16 mouse cellular contexts compared by ENCODE assay signal in the genomic region with DNA sequence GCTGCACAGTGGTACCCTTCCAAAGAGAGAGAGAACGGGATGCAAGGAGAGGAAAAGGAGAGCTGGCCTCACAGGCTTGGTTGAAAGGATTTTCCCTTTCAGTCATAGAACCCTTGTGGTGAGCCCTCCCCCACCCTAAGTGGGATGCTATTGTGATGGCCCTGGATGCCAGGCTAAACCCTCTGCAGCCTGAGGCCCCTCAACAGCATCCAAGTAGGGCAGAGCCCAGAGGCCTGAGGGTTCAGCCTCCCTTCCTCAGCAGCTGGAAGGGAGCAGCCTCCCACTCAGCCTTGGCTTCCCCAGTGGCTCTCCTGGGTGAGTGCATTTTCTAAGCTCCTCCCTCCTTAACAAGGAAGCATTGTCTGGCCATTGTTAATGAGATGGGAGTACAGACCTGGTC.
A peak's percentile ranks its signal among the peaks of the same experiment; 100 is the strongest.
DNase-seq lines count a peak whose midpoint lies in the region; ATAC-seq lines count a peak whose summit lies in the region.
"Had no signal": no experiment of that assay in that cellular context is flagged by ENCODE, and none has a peak within 500 bp of the region (broad histone marks: within the 10 kb centered on the region; RNA-seq: fewer than 3 reads in every experiment).

No protein-coding gene starts in this region.

- 81% methylated on average over 1 of the region's 1 CpGs for WGBS in heart, embryonic 12.5 days
- 71% methylated on average over 1 of the region's 1 CpGs for WGBS in heart, embryonic 11.5 days (ENCODE audit: insufficient replicate concordance)
- WGBS in hindbrain, embryonic 13.5 days, result 36% methylated on average over 1 of the region's 1 CpGs
- 69% methylated on average over 1 of the region's 1 CpGs for WGBS in kidney, embryonic 14.5 days

- 0 out of 2 replicates have a peak overlapping the region, but pooled peaks have one; percentile 27 for H3K9ac ChIP-seq in heart, embryonic 12.5 days
- H3K9ac ChIP-seq in heart, embryonic 11.5 days (ENCODE audit: low read depth, low read length), result no peak overlapping the region
- peak overlapping the region; percentile 35 for H3K9ac ChIP-seq in hindbrain, embryonic 13.5 days
- H3K9ac ChIP-seq in kidney, embryonic 14.5 days (ENCODE audit: low read depth, low read length), result no peak overlapping the region
- H3K9ac ChIP-seq: intestine, embryonic 15.5 days had no signal

- peaks cover 81% of the 10 kb centered on the region for H3K36me3 ChIP-seq in heart, embryonic 12.5 days
- peaks cover 30% of the 10 kb centered on the region for H3K36me3 ChIP-seq in heart, embryonic 11.5 days (ENCODE audit: control insufficient read depth, insufficient read depth, low read length)
- H3K36me3 ChIP-seq in hindbrain, embryonic 13.5 days, result peaks cover 79% of the 10 kb centered on the region
- peaks cover 89% of the 10 kb centered on the region for H3K36me3 ChIP-seq in kidney, embryonic 14.5 days (ENCODE audit: control insufficient read depth, insufficient read depth, low read length)

- H3K4me2 ChIP-seq in heart, embryonic 12.5 days, result no peak overlapping the region
- no peak overlapping the region for H3K4me2 ChIP-seq in heart, embryonic 11.5 days
- no peak overlapping the region for H3K4me2 ChIP-seq in hindbrain, embryonic 13.5 days
- no peak overlapping the region for H3K4me2 ChIP-seq in kidney, embryonic 14.5 days (replicated peaks; ENCODE audit: low read depth, low read length)
- H3K4me2 ChIP-seq: intestine, embryonic 15.5 days; liver, embryonic 11.5 days had no signal

- no peak for ATAC-seq in heart, embryonic 12.5 days (ENCODE audit: insufficient number of reproducible peaks, low FRiP score)
- ATAC-seq in heart, embryonic 11.5 days (replicated peaks; ENCODE audit: insufficient number of reproducible peaks, low FRiP score, low TSS enrichment), result no peak
- no peak for ATAC-seq in hindbrain, embryonic 13.5 days (ENCODE audit: low FRiP score)
- ATAC-seq in kidney, embryonic 14.5 days (ENCODE audit: low FRiP score, low TSS enrichment), result no peak
- ATAC-seq: intestine, embryonic 15.5 days had no signal

- H3K27ac ChIP-seq in heart, embryonic 12.5 days (ENCODE audit: poor library complexity, severe bottlenecking), result no peak overlapping the region
- H3K27ac ChIP-seq in heart, embryonic 11.5 days (ENCODE audit: low read depth, low read length), result no peak overlapping the region
- H3K27ac ChIP-seq in hindbrain, embryonic 13.5 days, result peak overlapping the region; percentile 58
- H3K27ac ChIP-seq in kidney, embryonic 14.5 days (ENCODE audit: low read depth, low read length), result no peak overlapping the region
- H3K27ac ChIP-seq: intestine, embryonic 15.5 days; limb, embryonic 10.5 days; macrophage had no signal

- no peaks in the 10 kb centered on the region for H3K27me3 ChIP-seq in heart, embryonic 12.5 days (replicated peaks)
- no peaks in the 10 kb centered on the region for H3K27me3 ChIP-seq in heart, embryonic 11.5 days (ENCODE audit: control insufficient read depth, insufficient read depth, low read length)
- no peaks in the 10 kb centered on the region for H3K27me3 ChIP-seq in hindbrain, embryonic 13.5 days
- H3K27me3 ChIP-seq in kidney, embryonic 14.5 days (ENCODE audit: control insufficient read depth, insufficient read depth, low read length), result no peaks in the 10 kb centered on the region
- H3K27me3 ChIP-seq: intestine, embryonic 15.5 days had no signal

- no peak overlapping the region for H3K4me3 ChIP-seq in heart, embryonic 12.5 days
- no peak overlapping the region for H3K4me3 ChIP-seq in heart, embryonic 11.5 days (ENCODE audit: low read depth, low read length)
- H3K4me3 ChIP-seq in hindbrain, embryonic 13.5 days, result no peak overlapping the region
- H3K4me3 ChIP-seq in kidney, embryonic 14.5 days (ENCODE audit: low read length), result no peak overlapping the region
- H3K4me3 ChIP-seq: intestine, embryonic 15.5 days; limb, embryonic 10.5 days had no signal

- DNase-seq in retina, postnatal 1 day, result peak; percentile 80
- DNase-seq in retina, embryonic 14.5 days (ENCODE audit: low spot score), result no peak
- DNase-seq in thymus, postnatal 25 days, result no peak
- no peak for DNase-seq in lung, postnatal 25 days (ENCODE audit: low spot score)
- DNase-seq: B cell, adult 2 months; cerebellum, adult 9-10 months; heart, postnatal 36 days; lung, adult 2 months had no signal

- no peaks in the 10 kb centered on the region for H3K9me3 ChIP-seq in heart, embryonic 12.5 days (replicated peaks)
- no peaks in the 10 kb centered on the region for H3K9me3 ChIP-seq in heart, embryonic 11.5 days (replicated peaks; ENCODE audit: control insufficient read depth, low read length)
- H3K9me3 ChIP-seq in hindbrain, embryonic 13.5 days, result no peaks in the 10 kb centered on the region
- H3K9me3 ChIP-seq in kidney, embryonic 14.5 days (ENCODE audit: control insufficient read depth, low read length), result no peaks in the 10 kb centered on the region
- H3K9me3 ChIP-seq: intestine, embryonic 15.5 days; limb, embryonic 10.5 days had no signal

- H3K4me1 ChIP-seq in heart, embryonic 12.5 days (replicated peaks), result peaks cover 66% of the 10 kb centered on the region
- H3K4me1 ChIP-seq in heart, embryonic 11.5 days (ENCODE audit: control insufficient read depth, insufficient read depth, low read length), result peaks cover 32% of the 10 kb centered on the region
- H3K4me1 ChIP-seq in hindbrain, embryonic 13.5 days (replicated peaks), result peaks cover 73% of the 10 kb centered on the region
- peaks cover 16% of the 10 kb centered on the region; the same call in 1 of the 2 replicates for H3K4me1 ChIP-seq in kidney, embryonic 14.5 days (ENCODE audit: control insufficient read depth, insufficient read depth, low read length)

Comparison
In these comparisons a context has a peak if more than half of its experiments do, and no peak if none do; other contexts are left out.
1. H3K9ac ChIP-seq: peak in heart, embryonic 12.5 days (single experiment) and hindbrain, embryonic 13.5 days (single experiment); none in heart, embryonic 11.5 days (single experiment) and kidney, embryonic 14.5 days (single experiment).